Mouse (Mus musculus): Measurements from ENCODE around the gene Stac2. TPM values are rescaled to one million over a fixed set of nuclear protein-coding genes. Genes with fewer than 3 reads are reported as not detected.

The Stac2 gene
- polyA plus RNA-seq, 1 experiment: 34.6 TPM

- peak overlapping the region; percentile 4 for H3ac ChIP-seq (ENCODE audit: control insufficient read depth, insufficient read length, low read depth)
- H3K79me3 ChIP-seq (ENCODE audit: low read depth): peaks cover 58% of the 10 kb centered on the region
- H3K27me3 ChIP-seq (ENCODE audit: control insufficient read depth, insufficient read depth, insufficient read length): no peaks in the 10 kb centered on the region
- H3K4me3 ChIP-seq (ENCODE audit: insufficient read depth, poor library complexity, severe bottlenecking): no peak overlapping the region
- peaks cover 30% of the 10 kb centered on the region for H3K36me3 ChIP-seq (ENCODE audit: control insufficient read depth, insufficient read depth)
- peaks cover 72% of the 10 kb centered on the region for H3K79me2 ChIP-seq (ENCODE audit: control insufficient read depth, insufficient read depth)
- no peak for TF ChIP-seq MAX (IDR thresholded peaks at IDR 0.05)
- no peak for TF ChIP-seq CTCF (IDR thresholded peaks at IDR 0.05; ENCODE audit: control insufficient read depth, insufficient read depth, insufficient read length)
- no peak for TF ChIP-seq USF1 (IDR thresholded peaks at IDR 0.05; ENCODE audit: low read depth)
- no peak for TF ChIP-seq MYOG (IDR thresholded peaks at IDR 0.05; ENCODE audit: control insufficient read depth, extremely low read depth, insufficient read length)
- no peak for TF ChIP-seq MYOD1 (IDR thresholded peaks at IDR 0.05; ENCODE audit: control insufficient read depth, insufficient read length, low read depth)
- TF ChIP-seq FOSL1 (IDR thresholded peaks at IDR 0.05; ENCODE audit: insufficient read depth, low read length, poor library complexity, severe bottlenecking): no peak
- no peak for TF ChIP-seq CEBPB (IDR thresholded peaks at IDR 0.05; ENCODE audit: low read depth)
Observed at GRCm38 (mm10) chr11:98050940-98051339, 2.3 kb downstream of the Stac2 start.

GRCm38 (mm10) chr11:98050520-98050815 is 2.8 kb downstream of the Stac2 start:
- peaks cover 30% of the 10 kb centered on the region for H3K36me3 ChIP-seq (ENCODE audit: control insufficient read depth, insufficient read depth)
- H3ac ChIP-seq (ENCODE audit: control insufficient read depth, insufficient read length, low read depth): peak overlapping the region; percentile 4
- peaks cover 77% of the 10 kb centered on the region for H3K79me2 ChIP-seq (ENCODE audit: control insufficient read depth, insufficient read depth)
- no peak for TF ChIP-seq CTCF (IDR thresholded peaks at IDR 0.05; ENCODE audit: control insufficient read depth, insufficient read depth, insufficient read length)
- no peak for TF ChIP-seq MAX (IDR thresholded peaks at IDR 0.05)
- no peak for TF ChIP-seq USF1 (IDR thresholded peaks at IDR 0.05; ENCODE audit: low read depth)
- no peak for TF ChIP-seq CEBPB (IDR thresholded peaks at IDR 0.05; ENCODE audit: low read depth)
- TF ChIP-seq MYOD1 (IDR thresholded peaks at IDR 0.05; ENCODE audit: control insufficient read depth, insufficient read length, low read depth): no peak
- no peak for TF ChIP-seq FOSL1 (IDR thresholded peaks at IDR 0.05; ENCODE audit: insufficient read depth, low read length, poor library complexity, severe bottlenecking)
- no peak for TF ChIP-seq MYOG (IDR thresholded peaks at IDR 0.05; ENCODE audit: control insufficient read depth, extremely low read depth, insufficient read length)
- peaks cover 63% of the 10 kb centered on the region for H3K79me3 ChIP-seq (ENCODE audit: low read depth)
- no peaks in the 10 kb centered on the region for H3K27me3 ChIP-seq (ENCODE audit: control insufficient read depth, insufficient read depth, insufficient read length)
- no peak overlapping the region for H3K4me3 ChIP-seq (ENCODE audit: insufficient read depth, poor library complexity, severe bottlenecking)

GRCm38 (mm10) chr11:98049672-98050519 is 3.4 kb downstream of the Stac2 start:
- peaks cover 82% of the 10 kb centered on the region for H3K79me2 ChIP-seq (ENCODE audit: control insufficient read depth, insufficient read depth)
- no peak overlapping the region for H3ac ChIP-seq (ENCODE audit: control insufficient read depth, insufficient read length, low read depth)
- TF ChIP-seq MYOD1 (IDR thresholded peaks at IDR 0.05; ENCODE audit: control insufficient read depth, insufficient read length, low read depth) (peak; percentile 81), FOSL1 (IDR thresholded peaks at IDR 0.05; ENCODE audit: insufficient read depth, low read length, poor library complexity, severe bottlenecking) (peak; percentile 13), MAX (IDR thresholded peaks at IDR 0.05) (peak; percentile 46), CEBPB (IDR thresholded peaks at IDR 0.05; ENCODE audit: low read depth) (peak; percentile 71), USF1 (IDR thresholded peaks at IDR 0.05; ENCODE audit: low read depth) (no peak), MYOG (IDR thresholded peaks at IDR 0.05; ENCODE audit: control insufficient read depth, extremely low read depth, insufficient read length) (no peak)
- H3K4me3 ChIP-seq (ENCODE audit: insufficient read depth, poor library complexity, severe bottlenecking): no peak overlapping the region
- H3K79me3 ChIP-seq (ENCODE audit: low read depth): peaks cover 68% of the 10 kb centered on the region
- no peaks in the 10 kb centered on the region for H3K27me3 ChIP-seq (ENCODE audit: control insufficient read depth, insufficient read depth, insufficient read length)
- peaks cover 35% of the 10 kb centered on the region for H3K36me3 ChIP-seq (ENCODE audit: control insufficient read depth, insufficient read depth)

DNA sequence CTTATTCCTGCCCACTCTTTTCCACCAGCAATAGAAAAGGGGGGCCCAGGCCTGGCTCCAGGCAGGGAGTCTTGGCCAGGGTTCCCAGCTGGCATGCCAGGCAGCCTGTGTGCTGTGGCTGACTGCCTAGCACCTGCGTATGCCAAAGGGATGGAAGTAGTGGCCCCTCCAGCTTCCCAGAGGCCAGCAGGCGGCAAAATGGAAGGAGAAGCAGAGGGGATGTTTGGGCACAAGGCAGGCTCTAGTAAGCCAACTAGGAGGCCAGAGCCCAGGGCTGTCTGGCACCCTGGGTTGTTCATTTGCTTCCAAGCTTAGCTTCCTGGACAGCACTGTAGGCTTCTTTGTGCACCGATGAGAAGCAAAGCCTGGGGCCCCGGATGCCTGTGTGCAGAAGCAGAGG is 5.5 kb downstream of the Stac2 start:
- no peaks in the 10 kb centered on the region for H3K27me3 ChIP-seq (ENCODE audit: control insufficient read depth, insufficient read depth, insufficient read length)
- H3K4me3 ChIP-seq (ENCODE audit: insufficient read depth, poor library complexity, severe bottlenecking): no peak overlapping the region
- H3K79me2 ChIP-seq (ENCODE audit: control insufficient read depth, insufficient read depth): peaks cover 100% of the 10 kb centered on the region
- H3K36me3 ChIP-seq (ENCODE audit: control insufficient read depth, insufficient read depth): peaks cover 42% of the 10 kb centered on the region
- peaks cover 75% of the 10 kb centered on the region for H3K79me3 ChIP-seq (ENCODE audit: low read depth)
- TF ChIP-seq USF1 (IDR thresholded peaks at IDR 0.05; ENCODE audit: low read depth) (no peak), CEBPB (IDR thresholded peaks at IDR 0.05; ENCODE audit: low read depth) (no peak), MYOG (IDR thresholded peaks at IDR 0.05; ENCODE audit: control insufficient read depth, extremely low read depth, insufficient read length) (no peak), MAX (IDR thresholded peaks at IDR 0.05) (no peak), MYOD1 (IDR thresholded peaks at IDR 0.05; ENCODE audit: control insufficient read depth, insufficient read length, low read depth) (no peak), FOSL1 (IDR thresholded peaks at IDR 0.05; ENCODE audit: insufficient read depth, low read length, poor library complexity, severe bottlenecking) (no peak), CTCF (IDR thresholded peaks at IDR 0.05; ENCODE audit: control insufficient read depth, insufficient read depth, insufficient read length) (no peak)
- H3ac ChIP-seq (ENCODE audit: control insufficient read depth, insufficient read length, low read depth): no peak overlapping the region

GRCm38 (mm10) chr11:98046466-98046865 is 6.8 kb downstream of the Stac2 start:
- peaks cover 98% of the 10 kb centered on the region for H3K79me2 ChIP-seq (ENCODE audit: control insufficient read depth, insufficient read depth)
- peaks cover 67% of the 10 kb centered on the region for H3K79me3 ChIP-seq (ENCODE audit: low read depth)
- peaks cover 55% of the 10 kb centered on the region for H3K36me3 ChIP-seq (ENCODE audit: control insufficient read depth, insufficient read depth)
- TF ChIP-seq FOSL1 (IDR thresholded peaks at IDR 0.05; ENCODE audit: insufficient read depth, low read length, poor library complexity, severe bottlenecking) (no peak), CTCF (IDR thresholded peaks at IDR 0.05; ENCODE audit: control insufficient read depth, insufficient read depth, insufficient read length) (no peak), CEBPB (IDR thresholded peaks at IDR 0.05; ENCODE audit: low read depth) (no peak), USF1 (IDR thresholded peaks at IDR 0.05; ENCODE audit: low read depth) (no peak), MYOG (IDR thresholded peaks at IDR 0.05; ENCODE audit: control insufficient read depth, extremely low read depth, insufficient read length) (no peak), MYOD1 (IDR thresholded peaks at IDR 0.05; ENCODE audit: control insufficient read depth, insufficient read length, low read depth) (no peak), MAX (IDR thresholded peaks at IDR 0.05) (no peak)
- H3K4me3 ChIP-seq (ENCODE audit: insufficient read depth, poor library complexity, severe bottlenecking): no peak overlapping the region
- H3K27me3 ChIP-seq (ENCODE audit: control insufficient read depth, insufficient read depth, insufficient read length): no peaks in the 10 kb centered on the region
- no peak overlapping the region for H3ac ChIP-seq (ENCODE audit: control insufficient read depth, insufficient read length, low read depth)
